Mouse (Mus musculus) intestine, embryonic 15.5 days (tissue): ENCODE measurements around the gene Hist1h2bg. TPM values are rescaled to one million over a fixed set of nuclear protein-coding genes. Genes with fewer than 3 reads are reported as not detected.
"Not testable (repeated sequence)": the region's sequence is repeated elsewhere in the genome, so short reads cannot be mapped to it uniquely, and the experiment has no call there.

Experiments used
- ATAC-seq: fragments of 200-750 bp; cut with Nextera tagmentation; 2 replicates; pipeline ENCODE4 v1.8.0; 2017; ENCODE audit warnings: moderate TSS enrichment, moderate library complexity
- H3K27ac ChIP-seq: fragments of 300-500 bp; sonication (generic); 2 replicates; pipeline ENCODE4 v1.5.1; 2015; ENCODE audit warnings: mild to moderate bottlenecking, inconsistent platforms
- H3K27me3 ChIP-seq: fragments of 300-500 bp; sonication (generic); replicated peaks from 2 replicates; pipeline ENCODE4 v1.6.1; 2015; ENCODE audit warnings: inconsistent platforms
- H3K36me3 ChIP-seq: fragments of 300-500 bp; sonication (generic); 2 replicates; pipeline ENCODE4 v1.6.1; 2015; ENCODE audit warnings: inconsistent platforms
- H3K4me1 ChIP-seq: fragments of 300-500 bp; sonication (generic); replicated peaks from 2 replicates; pipeline ENCODE4 v1.6.1; 2015; ENCODE audit warnings: inconsistent platforms
- H3K4me2 ChIP-seq: fragments of 300-500 bp; sonication (generic); replicated peaks from 2 replicates; pipeline ENCODE4 v1.6.1; 2015; ENCODE audit warnings: mild to moderate bottlenecking, inconsistent platforms
- H3K4me3 ChIP-seq: fragments of 300-500 bp; sonication (generic); replicated peaks from 2 replicates; pipeline ENCODE4 v1.5.1; 2015; ENCODE audit warnings: inconsistent platforms
- H3K9ac ChIP-seq: fragments of 300-500 bp; sonication (generic); 2 replicates; pipeline ENCODE4 v1.6.1; 2015; ENCODE audit warnings: inconsistent platforms
- H3K9me3 ChIP-seq: fragments of 300-500 bp; sonication (generic); 2 replicates; pipeline ENCODE4 v1.6.1; 2016; ENCODE audit warnings: inconsistent platforms
- WGBS: fragments of 180-500 bp; shearing (Covaris S2); methylation state at CpG from one replicate; pipeline ENCODE4 v1.1.7; 2015; 5-methylcytosine and 5-hydroxymethylcytosine counted together
- polyA plus RNA-seq: library from polyadenylated mRNA; unstranded; fragments of >200 nt; fragmentation: Nextera tagmentation; extraction: Ambion mirVana; gene quantifications from 2 replicates; pipeline ENCODE4 v1.2.1, GENCODE M21; 2015

The Hist1h2bg gene
- polyA plus RNA-seq, 1 experiment from 2014 or later, result 7.1 TPM

- peak overlapping the region; percentile 93 for H3K27ac ChIP-seq
- H3K9me3 ChIP-seq, result no peaks in the 10 kb centered on the region
- H3K4me3 ChIP-seq, result peak overlapping the region; percentile 39
- 22% methylated on average over 9 of the region's 9 CpGs for WGBS
- peak overlapping the region; percentile 45 for H3K9ac ChIP-seq
- peaks cover 15% of the 10 kb centered on the region for H3K4me1 ChIP-seq
- H3K27me3 ChIP-seq, result no peaks in the 10 kb centered on the region
- no peaks in the 10 kb centered on the region for H3K36me3 ChIP-seq
- H3K4me2 ChIP-seq, result peak overlapping the region; percentile 69
- no peak for ATAC-seq
Measured at GRCm38 (mm10) chr13:23532262-23533075, 38.7 kb upstream of the Hist1h2bg start.

DNA sequence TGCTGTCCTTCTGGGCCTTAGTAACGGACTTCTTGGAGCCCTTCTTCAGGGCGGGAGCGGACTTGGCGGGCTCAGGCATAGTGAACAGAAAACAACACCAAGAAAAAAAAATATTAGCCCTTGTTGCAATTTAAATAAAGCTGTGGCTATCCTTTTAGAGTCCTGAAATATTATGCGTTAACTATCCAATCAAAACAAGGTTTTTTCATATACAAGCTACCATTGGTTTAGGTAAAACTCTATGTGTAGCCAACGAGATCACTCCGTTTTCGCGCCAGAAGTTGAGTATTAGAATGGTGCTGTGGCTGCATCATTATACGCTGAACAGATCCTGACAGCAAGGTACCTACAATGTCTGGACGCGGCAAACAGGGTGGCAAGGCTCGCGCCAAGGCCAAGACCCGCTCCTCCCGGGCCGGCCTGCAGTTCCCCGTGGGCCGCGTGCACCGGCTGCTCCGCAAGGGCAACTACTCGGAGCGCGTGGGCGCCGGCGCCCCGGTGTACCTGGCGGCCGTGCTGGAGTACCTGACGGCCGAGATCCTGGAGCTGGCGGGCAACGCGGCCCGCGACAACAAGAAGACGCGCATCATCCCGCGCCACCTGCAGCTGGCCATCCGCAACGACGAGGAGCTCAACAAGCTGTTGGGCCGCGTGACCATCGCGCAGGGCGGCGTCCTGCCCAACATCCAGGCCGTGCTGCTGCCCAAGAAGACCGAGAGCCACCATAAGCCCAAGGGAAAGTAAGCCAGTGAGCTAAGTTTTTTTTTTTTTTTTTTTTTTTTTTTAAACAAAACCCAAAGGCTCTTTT is 37.4 kb upstream of the Hist1h2bg start, which contains the start of gene Hist1h2af:
TSS of gene Hist1h2af (plus strand) at position 347 of the 808 bp plus-strand sequence.
- peak; percentile 57 for ATAC-seq
- H3K4me3 ChIP-seq, result peak within 1 kb of the TSS; percentile 50
- WGBS, result under 1% methylated on average over 27 of the region's 53 CpGs

GRCm38 (mm10) chr13:23534368-23535131 is 36.6 kb upstream of the Hist1h2bg start:
- H3K4me2 ChIP-seq, result peak overlapping the region; percentile 69
- peaks cover 15% of the 10 kb centered on the region for H3K4me1 ChIP-seq
- peak overlapping the region; percentile 93 for H3K27ac ChIP-seq
- WGBS, result under 1% methylated on average over 15 of the region's 15 CpGs
- H3K36me3 ChIP-seq, result no peaks in the 10 kb centered on the region
- ATAC-seq, result peak; percentile 32
- H3K27me3 ChIP-seq, result no peaks in the 10 kb centered on the region
- H3K4me3 ChIP-seq, result peak overlapping the region; percentile 50
- H3K9me3 ChIP-seq, result no peaks in the 10 kb centered on the region
- H3K9ac ChIP-seq, result peak overlapping the region; percentile 31

More for the DNA sequence above, 37.4 kb upstream of the Hist1h2bg start, which contains the start of gene Hist1h2af:
- H3K4me1 ChIP-seq, result peaks cover 15% of the 10 kb centered on the region
- peak within 1 kb of the TSS; percentile 41 for H3K9ac ChIP-seq
- H3K9me3 ChIP-seq, H3K27me3 ChIP-seq, H3K36me3 ChIP-seq: not testable (repeated sequence)
- peak within 1 kb of the TSS; percentile 69 for H3K4me2 ChIP-seq
- H3K27ac ChIP-seq, result peak within 1 kb of the TSS; percentile 93

DNA sequence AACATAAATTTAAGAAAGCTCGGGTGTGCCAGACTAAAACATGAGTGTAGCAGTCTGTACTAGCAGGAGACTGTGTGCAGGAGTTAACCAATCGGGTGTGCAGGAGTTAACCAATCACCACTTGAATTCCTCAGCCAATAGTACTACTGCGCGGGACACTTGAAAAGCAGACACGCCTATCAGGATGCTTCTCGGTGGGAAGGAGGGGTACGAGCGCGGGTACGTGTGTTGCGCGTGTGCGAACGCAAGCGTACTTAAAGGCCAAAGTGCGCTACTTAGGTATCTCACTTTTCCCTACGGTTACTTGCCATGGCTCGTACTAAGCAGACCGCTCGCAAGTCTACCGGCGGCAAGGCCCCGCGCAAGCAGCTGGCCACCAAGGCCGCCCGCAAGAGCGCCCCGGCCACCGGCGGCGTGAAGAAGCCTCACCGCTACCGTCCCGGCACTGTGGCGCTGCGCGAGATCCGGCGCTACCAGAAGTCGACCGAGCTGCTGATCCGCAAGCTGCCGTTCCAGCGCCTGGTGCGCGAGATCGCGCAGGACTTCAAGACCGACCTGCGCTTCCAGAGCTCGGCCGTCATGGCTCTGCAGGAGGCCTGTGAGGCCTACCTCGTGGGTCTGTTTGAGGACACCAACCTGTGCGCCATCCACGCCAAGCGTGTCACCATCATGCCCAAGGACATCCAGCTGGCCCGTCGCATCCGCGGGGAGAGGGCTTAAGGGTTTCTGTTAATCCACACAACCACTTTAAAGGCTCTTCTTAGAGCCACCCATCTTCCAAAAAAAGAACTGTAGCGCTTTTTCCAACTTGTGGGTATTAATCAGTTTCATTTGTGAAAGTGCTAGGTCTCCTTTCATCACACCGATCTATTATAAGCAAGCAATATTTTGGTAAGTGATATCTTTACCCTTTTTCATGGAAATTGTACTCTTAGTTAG is 35.8 kb upstream of the Hist1h2bg start, which contains the start of gene Hist1h3g:
TSS of gene Hist1h3g (plus strand) at position 286 of the 939 bp plus-strand sequence.
- H3K9ac ChIP-seq, result peak within 1 kb of the TSS; percentile 53
- ATAC-seq, result peak; percentile 90
- not testable (repeated sequence) for H3K27me3 ChIP-seq

GRCm38 (mm10) chr13:23536076-23536822 is 34.9 kb upstream of the Hist1h2bg start:
- no peaks in the 10 kb centered on the region for H3K27me3 ChIP-seq
- peak overlapping the region; percentile 69 for H3K4me2 ChIP-seq
- H3K27ac ChIP-seq, result peak overlapping the region; percentile 27
- no peaks in the 10 kb centered on the region for H3K36me3 ChIP-seq
- H3K9ac ChIP-seq, result peak overlapping the region; percentile 42
- peaks cover 17% of the 10 kb centered on the region for H3K4me1 ChIP-seq
- H3K9me3 ChIP-seq, result no peaks in the 10 kb centered on the region
- 14% methylated on average over 7 of the region's 7 CpGs for WGBS
- no peak for ATAC-seq
- peak overlapping the region; percentile 50 for H3K4me3 ChIP-seq

More for the DNA sequence above, 35.8 kb upstream of the Hist1h2bg start, which contains the start of gene Hist1h3g:
- Histone ChIP-seq H3K4me1 (peaks cover 15% of the 10 kb centered on the region), H3K4me2 (peak within 1 kb of the TSS; percentile 69), H3K4me3 (peak within 1 kb of the TSS; percentile 50), H3K27ac (peak within 1 kb of the TSS; percentile 93)
- WGBS, result under 1% methylated on average over 49 of the region's 62 CpGs
- H3K9me3 ChIP-seq, H3K36me3 ChIP-seq: not testable (repeated sequence)

DNA sequence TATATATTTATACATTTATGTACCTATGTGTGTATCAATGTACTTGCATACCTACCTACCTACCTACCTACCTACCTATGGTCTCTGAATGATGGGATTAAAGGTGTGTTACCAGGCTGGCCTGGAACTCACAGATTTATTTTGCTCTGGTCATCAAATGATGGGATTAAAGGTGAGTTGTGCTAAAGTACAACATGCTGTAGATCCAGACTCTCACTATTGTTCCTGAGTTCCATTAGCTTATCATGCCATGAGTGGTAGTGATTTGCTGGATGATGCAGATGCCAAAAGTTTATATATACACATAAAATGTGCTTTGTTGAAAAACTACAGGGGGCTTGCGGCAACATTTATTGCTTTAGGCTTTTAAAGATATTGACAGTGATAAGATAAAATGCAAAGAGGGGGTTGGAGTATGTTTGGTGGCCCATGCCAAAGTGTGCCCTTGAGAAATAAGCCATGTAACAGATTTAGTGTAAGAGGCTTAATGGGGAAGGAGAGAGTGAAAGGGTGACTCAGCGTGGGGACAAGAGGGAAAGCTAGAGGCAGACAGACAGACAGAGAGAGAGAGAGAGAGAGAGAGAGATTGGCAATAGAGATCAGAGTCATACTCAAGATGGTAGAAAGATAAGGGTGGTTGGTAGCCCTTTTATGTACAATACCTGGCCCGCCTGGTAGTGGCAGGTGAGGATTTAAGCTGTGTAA is 34.0 kb upstream of the Hist1h2bg start:
- ATAC-seq, result no peak
- H3K4me1 ChIP-seq, result peaks cover 16% of the 10 kb centered on the region
- no peak overlapping the region for H3K27ac ChIP-seq
- H3K36me3 ChIP-seq, result no peaks in the 10 kb centered on the region
- no peaks in the 10 kb centered on the region for H3K27me3 ChIP-seq
- 69% methylated on average over 3 of the region's 3 CpGs for WGBS
- H3K4me3 ChIP-seq, result no peak overlapping the region
- no peak overlapping the region for H3K9ac ChIP-seq
- H3K4me2 ChIP-seq, result peak overlapping the region; percentile 69; the same call in 1 of the 2 replicates
- no peaks in the 10 kb centered on the region for H3K9me3 ChIP-seq

DNA sequence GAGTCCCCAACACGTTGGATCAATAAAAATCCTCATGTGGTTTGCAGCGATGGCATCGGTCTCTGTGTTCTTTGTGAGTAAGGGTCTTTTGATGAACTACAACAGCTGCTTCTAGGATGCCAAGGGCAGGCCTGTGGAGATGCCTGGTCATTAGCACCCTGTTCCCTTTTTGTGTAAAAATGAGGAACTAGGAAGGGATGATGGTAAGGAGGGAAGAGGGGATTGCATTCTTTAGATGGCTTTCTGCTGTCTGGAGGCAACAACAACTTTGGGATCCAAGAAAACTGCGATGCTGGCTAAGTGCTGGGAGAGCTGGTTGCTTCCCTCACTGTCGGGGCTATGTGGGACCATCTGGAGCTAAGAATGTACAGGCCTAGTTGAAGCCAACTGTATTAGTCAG is 32.9 kb upstream of the Hist1h2bg start:
- no peaks in the 10 kb centered on the region for H3K9me3 ChIP-seq
- no peak overlapping the region for H3K4me3 ChIP-seq
- H3K4me2 ChIP-seq, result no peak overlapping the region
- H3K36me3 ChIP-seq, result no peaks in the 10 kb centered on the region
- no peak overlapping the region for H3K27ac ChIP-seq
- WGBS, result 73% methylated on average over 5 of the region's 5 CpGs
- no peak overlapping the region for H3K9ac ChIP-seq
- ATAC-seq, result no peak
- no peaks in the 10 kb centered on the region for H3K27me3 ChIP-seq
- H3K4me1 ChIP-seq, result 0 out of 2 replicates have a peak, but pooled peaks cover 7% of the 10 kb centered on the region

DNA sequence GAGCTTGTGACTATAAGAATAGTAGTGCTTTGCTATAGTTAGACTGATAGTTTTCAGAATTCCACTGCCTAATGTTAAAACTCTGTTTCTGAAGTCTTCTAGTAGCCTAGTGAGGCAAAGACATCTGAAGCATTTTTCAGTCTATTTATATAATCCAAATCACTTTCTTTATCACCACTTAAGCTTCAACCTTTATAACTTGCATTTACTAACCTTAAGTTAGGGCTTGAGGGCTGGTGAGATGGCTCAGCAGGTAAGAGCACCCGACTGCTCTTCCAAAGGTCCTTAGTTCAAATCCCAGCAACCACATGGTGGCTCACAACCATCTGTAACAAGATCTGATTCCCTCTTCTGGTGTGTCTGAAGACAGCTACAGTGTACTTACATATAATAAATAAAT is 31.4 kb upstream of the Hist1h2bg start:
- ATAC-seq, result not testable (repeated sequence)
- WGBS, result 59% methylated on average over 1 of the region's 1 CpGs

DNA sequence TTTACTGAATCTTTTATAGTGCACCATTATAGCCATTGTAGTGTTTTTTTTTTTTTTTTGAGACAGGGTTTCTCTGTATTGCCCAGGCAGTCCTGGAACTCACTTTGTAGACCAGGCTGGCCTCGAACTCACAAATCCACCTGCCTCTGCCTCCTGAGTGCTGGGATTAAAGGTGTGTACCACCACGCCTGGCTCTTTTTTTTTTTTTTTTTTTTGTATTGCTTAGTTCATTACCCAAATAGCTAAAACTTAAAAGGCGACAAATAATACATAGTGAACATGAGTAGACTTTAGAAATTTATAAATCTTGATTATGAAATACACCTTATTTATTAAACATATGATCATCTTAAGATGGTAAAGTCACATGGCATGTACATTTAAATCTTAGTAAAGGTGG is 29.7 kb upstream of the Hist1h2bg start:
- ATAC-seq, result no peak
- Histone ChIP-seq H3K9ac (no peak overlapping the region), H3K4me1 (0 out of 2 replicates have a peak, but pooled peaks cover 3% of the 10 kb centered on the region), H3K27me3 (no peaks in the 10 kb centered on the region), H3K36me3 (no peaks in the 10 kb centered on the region), H3K9me3 (no peaks in the 10 kb centered on the region), H3K27ac (no peak overlapping the region), H3K4me2 (no peak overlapping the region), H3K4me3 (no peak overlapping the region)
- WGBS, result 85% methylated on average over 3 of the region's 3 CpGs

More for the DNA sequence above, 31.4 kb upstream of the Hist1h2bg start:
- not testable (repeated sequence) for H3K27ac ChIP-seq, H3K4me2 ChIP-seq, H3K9me3 ChIP-seq, H3K27me3 ChIP-seq, H3K36me3 ChIP-seq, H3K4me1 ChIP-seq, H3K4me3 ChIP-seq, H3K9ac ChIP-seq
